Mouse (Mus musculus) MEL (cell line): Measurements from ENCODE around the gene Map3k9. TPM values are rescaled to one million over a fixed set of nuclear protein-coding genes. Genes with fewer than 3 reads are reported as not detected.

Experiments used
- DNase-seq: peaks from one replicate; pipeline ENCODE4 v3.0.0; 2011; ENCODE audit warnings: low read depth, low spot score
- H3K27ac ChIP-seq: 2 replicates; pipeline ENCODE4 v1.5.1; 2012; ENCODE audit warnings: low read depth, mild to moderate bottlenecking, control low read depth, low read length, moderate library complexity; ENCODE audit not compliant: control insufficient read depth
- H3K27me3 ChIP-seq, 2 experiments: fragments of 150-350 bp in 1 of 2; sonication (generic) in 1 of 2; 2 replicates each; pipeline ENCODE4 v1.6.1; 2012; ENCODE audit warnings: low read length in 2 of 2, mild to moderate bottlenecking in 2 of 2, improper control_type of control experiment in 1 of 2, moderate library complexity in 1 of 2; ENCODE audit not compliant: insufficient read depth in 2 of 2, control insufficient read depth in 1 of 2
- H3K36me3 ChIP-seq, 2 experiments: 2 replicates each; pipeline ENCODE4 v1.6.1; 2012 to 2014; ENCODE audit warnings: low read length in 2 of 2, improper control_type of control experiment in 1 of 2, inconsistent platforms in 1 of 2, mild to moderate bottlenecking in 1 of 2; ENCODE audit not compliant: insufficient read depth in 2 of 2, control insufficient read depth in 1 of 2
- H3K4me1 ChIP-seq, 2 experiments: fragments of 150-350 bp in 1 of 2; sonication (generic) in 1 of 2; 2 replicates each; pipeline ENCODE4 v1.6.1; 2012; ENCODE audit warnings: low read length in 2 of 2, improper control_type of control experiment in 1 of 2, mild to moderate bottlenecking in 1 of 2; ENCODE audit not compliant: insufficient read depth in 2 of 2, control insufficient read depth in 1 of 2
- H3K4me3 ChIP-seq, 2 experiments: fragments of 150-350 bp in 1 of 2; sonication (generic) in 1 of 2; 2 replicates each; pipeline ENCODE4 v1.5.1; 2012; ENCODE audit warnings: low read depth in 2 of 2, low read length in 2 of 2, mild to moderate bottlenecking in 2 of 2, moderate library complexity in 2 of 2, control low read depth in 1 of 2, improper control_type of control experiment in 1 of 2; ENCODE audit not compliant: control insufficient read depth in 1 of 2, insufficient read depth in 1 of 2
- H3K79me2 ChIP-seq: 2 replicates; pipeline ENCODE4 v1.6.1; 2012; ENCODE audit warnings: mild to moderate bottlenecking, low read length, moderate library complexity; ENCODE audit not compliant: control insufficient read depth, poor library complexity, insufficient read depth
- H3K9ac ChIP-seq: 2 replicates; pipeline ENCODE4 v1.6.1; 2012; ENCODE audit warnings: low read depth, mild to moderate bottlenecking, control low read depth, low read length, moderate library complexity; ENCODE audit not compliant: control insufficient read depth, poor library complexity, severe bottlenecking
- H3K9me3 ChIP-seq: fragments of 150-350 bp; sonication (generic); replicated peaks from 2 replicates; pipeline ENCODE4 v1.6.1; 2012; ENCODE audit warnings: mild to moderate bottlenecking, low read length, improper control_type of control experiment, moderate library complexity; ENCODE audit not compliant: insufficient read depth
- BHLHE40 ChIP-seq: IDR thresholded peaks from 2 replicates; pipeline ENCODE4 v1.6.1; 2012; ENCODE audit warnings: low read depth, mild to moderate bottlenecking, inconsistent platforms, low read length, improper control_type of control experiment, borderline replicate concordance
- CHD1 ChIP-seq: IDR thresholded peaks from 2 replicates; pipeline ENCODE4 v1.6.1; 2012; ENCODE audit warnings: low read depth, mild to moderate bottlenecking, inconsistent platforms, low read length, improper control_type of control experiment
- CHD2 ChIP-seq: IDR thresholded peaks from 2 replicates; pipeline ENCODE4 v1.6.1; 2011; ENCODE audit warnings: low read length, improper control_type of control experiment
- E2F4 ChIP-seq: IDR thresholded peaks from 2 replicates; pipeline ENCODE4 v1.6.1; 2011; ENCODE audit warnings: low read depth, low read length, improper control_type of control experiment, borderline replicate concordance
- ETS1 ChIP-seq: IDR thresholded peaks from 2 replicates; pipeline ENCODE4 v1.6.1; 2012; ENCODE audit warnings: low read depth, mild to moderate bottlenecking, inconsistent platforms, low read length, improper control_type of control experiment, moderate library complexity
- GABPA ChIP-seq: IDR thresholded peaks from 2 replicates; pipeline ENCODE4 v1.6.1; 2012; ENCODE audit warnings: low read depth, mild to moderate bottlenecking, inconsistent platforms, low read length, improper control_type of control experiment, moderate library complexity
- HCFC1 ChIP-seq: IDR thresholded peaks from 2 replicates; pipeline ENCODE4 v1.6.1; 2012; ENCODE audit warnings: low read depth, mild to moderate bottlenecking, inconsistent platforms, low read length, improper control_type of control experiment, moderate library complexity
- MAFK ChIP-seq: IDR thresholded peaks from 2 replicates; pipeline ENCODE4 v1.6.1; 2011; ENCODE audit warnings: low read depth, mild to moderate bottlenecking, low read length, improper control_type of control experiment, borderline replicate concordance
- MAX ChIP-seq: IDR thresholded peaks from 2 replicates; pipeline ENCODE4 v1.6.1; 2011; ENCODE audit warnings: low read length, improper control_type of control experiment
- MEF2A ChIP-seq: IDR thresholded peaks from 2 replicates; pipeline ENCODE4 v1.6.1; 2014; ENCODE audit warnings: low read depth, mild to moderate bottlenecking, inconsistent platforms, low read length, improper control_type of control experiment; ENCODE audit not compliant: poor library complexity, insufficient replicate concordance, severe bottlenecking; ENCODE audit errors: extremely low read depth
- MXI1 ChIP-seq: IDR thresholded peaks from 2 replicates; pipeline ENCODE4 v1.6.1; 2011; ENCODE audit warnings: mild to moderate bottlenecking, low read depth, low read length, improper control_type of control experiment
- MYB ChIP-seq: IDR thresholded peaks from 2 replicates; pipeline ENCODE4 v1.6.1; 2011; ENCODE audit warnings: mild to moderate bottlenecking, low read depth, low read length, improper control_type of control experiment
- NELFE ChIP-seq: IDR thresholded peaks from 2 replicates; pipeline ENCODE4 v1.6.1; 2011; ENCODE audit warnings: low read depth, low read length, improper control_type of control experiment
- NRF1 ChIP-seq: IDR thresholded peaks from 2 replicates; pipeline ENCODE4 v1.6.1; 2014; ENCODE audit warnings: low read depth, mild to moderate bottlenecking, inconsistent platforms, low read length, improper control_type of control experiment, moderate library complexity; ENCODE audit not compliant: poor library complexity, insufficient read depth, severe bottlenecking
- POLR2AphosphoS2 ChIP-seq: IDR thresholded peaks from 2 replicates; pipeline ENCODE4 v1.6.1; 2011; ENCODE audit warnings: low read length, improper control_type of control experiment
- POLR2AphosphoS5 ChIP-seq: IDR thresholded peaks from 2 replicates; pipeline ENCODE4 v1.6.1; 2012; ENCODE audit warnings: low read depth, borderline replicate concordance, mild to moderate bottlenecking, inconsistent platforms, low read length, moderate library complexity, mixed read lengths
- RAD21 ChIP-seq: IDR thresholded peaks from 2 replicates; pipeline ENCODE4 v1.6.1; 2011; ENCODE audit warnings: mild to moderate bottlenecking, low read depth, low read length, improper control_type of control experiment
- RCOR1 ChIP-seq: IDR thresholded peaks from 2 replicates; pipeline ENCODE4 v1.6.1; 2012; ENCODE audit warnings: low read depth, mild to moderate bottlenecking, inconsistent platforms, low read length, improper control_type of control experiment
- USF2 ChIP-seq, 2 experiments: IDR thresholded peaks; 2 replicates each; pipeline ENCODE4 v1.6.1; 2011 to 2012; ENCODE audit warnings: improper control_type of control experiment in 2 of 2, low read length in 2 of 2, borderline replicate concordance in 1 of 2, inconsistent platforms in 1 of 2, low read depth in 1 of 2, mild to moderate bottlenecking in 1 of 2; ENCODE audit not compliant: insufficient read depth in 1 of 2
- ZC3H11A ChIP-seq: IDR thresholded peaks from 2 replicates; pipeline ENCODE4 v1.6.1; 2012; ENCODE audit warnings: low read depth, mild to moderate bottlenecking, inconsistent platforms, low read length, improper control_type of control experiment
- ZKSCAN1 ChIP-seq: IDR thresholded peaks from 2 replicates; pipeline ENCODE4 v1.6.1; 2012; ENCODE audit warnings: low read depth, mild to moderate bottlenecking, inconsistent platforms, low read length, improper control_type of control experiment, moderate library complexity
- ZNF384 ChIP-seq: IDR thresholded peaks from 2 replicates; pipeline ENCODE4 v1.6.1; 2012; ENCODE audit warnings: low read depth, mild to moderate bottlenecking, inconsistent platforms, low read length, improper control_type of control experiment
- polyA plus RNA-seq, 2 experiments: library from polyadenylated mRNA; stranded (reverse) in 1 of 2; unstranded in 1 of 2; fragments of >175 nt in 1 of 2; fragments of >200 nt in 1 of 2; gene quantifications; 2 replicates each; pipeline versions ENCODE4 v1.2.1 to v1.2.4; 2012; ENCODE audit warnings: low replicate concordance in 2 of 2, low read depth in 1 of 2; ENCODE audit not compliant: insufficient read length in 2 of 2, insufficient read depth in 1 of 2, missing spikeins in 1 of 2
- total RNA-seq: library from RNA; depleted of rRNA; stranded (reverse); fragments of 300-350 nt; gene quantifications from 2 replicates; pipeline ENCODE4 v1.2.3, GENCODE M21; 2012

Gene Map3k9
- total and polyA plus RNA-seq, 3 experiments = not detected

- Histone ChIP-seq H3K36me3 (no peaks in the 10 kb centered on the region), H3K27ac (no peak overlapping the region), H3K79me2 (no peaks in the 10 kb centered on the region), H3K9me3 (no peaks in the 10 kb centered on the region), H3K27me3 (peaks cover 5 to 13% of the 10 kb centered on the region in 2 experiments; a peak in 3 of 4 replicates), H3K4me3 (no peak overlapping the region), H3K4me1 (no peaks in the 10 kb centered on the region), H3K9ac (no peak overlapping the region)
- TF ChIP-seq NELFE = no peak
- no peak for TF ChIP-seq POLR2AphosphoS5
- TF ChIP-seq CHD1 = no peak
- TF ChIP-seq RAD21 = no peak
- TF ChIP-seq GABPA = no peak
- no peak for TF ChIP-seq ZKSCAN1
- TF ChIP-seq ZC3H11A = no peak
- TF ChIP-seq POLR2AphosphoS2 = no peak
- TF ChIP-seq ZNF384 = no peak
- TF ChIP-seq MAX = no peak
- no peak for TF ChIP-seq MXI1
- TF ChIP-seq HCFC1 = no peak
- no peak for TF ChIP-seq RCOR1
- no peak for TF ChIP-seq CHD2
- no peak for TF ChIP-seq BHLHE40
- TF ChIP-seq MYB = no peak
- no peak for TF ChIP-seq MAFK
- TF ChIP-seq USF2 (IDR thresholded peaks at IDR 0.05; ENCODE audit: borderline replicate concordance in 1 of 2, insufficient read depth in 1 of 2, low read depth in 1 of 2, low read length in 2 of 2) = no peak
- no peak for TF ChIP-seq MEF2A
- no peak for TF ChIP-seq ETS1
- no peak for DNase-seq
These were observed 39.7 kb upstream of the Map3k9 start for GRCm38 (mm10) chr12:81820700-81821099.

DNA sequence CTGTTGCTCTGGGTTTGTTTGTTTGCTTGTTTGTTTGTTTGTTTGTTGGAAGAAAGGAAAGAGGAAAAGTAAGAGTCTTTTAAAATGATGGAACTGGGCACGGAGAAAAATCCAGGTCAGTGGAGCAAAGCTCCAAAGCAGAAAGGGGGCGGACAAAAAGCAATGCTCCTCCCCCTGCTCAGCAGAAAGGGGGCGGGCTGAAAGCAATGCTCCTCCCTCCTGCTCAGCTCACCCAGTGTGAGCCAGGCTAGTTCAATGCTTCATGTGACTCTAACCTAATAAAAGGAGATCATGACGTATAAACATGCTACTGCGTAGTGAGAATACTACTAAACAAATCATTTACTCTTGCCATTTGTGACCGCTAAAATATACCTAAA, 36.1 kb upstream of the Map3k9 start:
- Histone ChIP-seq H3K4me1 (no peaks in the 10 kb centered on the region), H3K79me2 (no peaks in the 10 kb centered on the region), H3K27ac (no peak overlapping the region), H3K27me3 (peaks cover 9 to 21% of the 10 kb centered on the region in 2 experiments), H3K9me3 (no peaks in the 10 kb centered on the region), H3K4me3 (no peak overlapping the region), H3K9ac (no peak overlapping the region), H3K36me3 (no peaks in the 10 kb centered on the region)
- no peak for DNase-seq
- TF ChIP-seq NRF1 (no peak), RAD21 (no peak), NELFE (no peak), E2F4 (no peak), ZC3H11A (no peak)
